Comparison of ENCODE assay signal across 8 mouse cellular contexts in genomic region chr2:18694611-18694950, GRCm38 (mm10). TPM values are rescaled to one million over a fixed set of nuclear protein-coding genes. Genes with fewer than 3 reads are reported as not detected.
DNase-seq lines count a peak whose midpoint lies in the region; ATAC-seq and TF ChIP-seq lines count a peak whose summit lies in the region.

No protein-coding gene starts in this region.

- intact Hi-C loops in left cerebral cortex, postnatal 14 days (cut with DNase I): loop anchor here (5.0 to 10.0 kb wide), 4 partner anchors 580 to 753 kb away; partner anchors contain the start of gene Ptf1a

- peak overlapping the region; percentile 84 for H3K9ac ChIP-seq in neural tube, embryonic 11.5 days (ENCODE audit: low read length)
- H3K9ac ChIP-seq in limb, embryonic 14.5 days (ENCODE audit: low read depth, low read length, severe bottlenecking): peak overlapping the region; percentile 88
- peak overlapping the region; percentile 60; the same call in 1 of the 2 replicates for H3K9ac ChIP-seq in stomach, embryonic 14.5 days (replicated peaks; ENCODE audit: low read depth, low read length)

- ATAC-seq in cerebellum, adult (ENCODE audit: insufficient number of reproducible peaks, low FRiP score, low TSS enrichment): no peak
- ATAC-seq in neural tube, embryonic 11.5 days (ENCODE audit: insufficient read depth, low FRiP score, low TSS enrichment): peak; percentile 23
- peak; percentile 16; the same call in 1 of the 2 replicates for ATAC-seq in limb, embryonic 14.5 days (ENCODE audit: low FRiP score, low read depth)
- ATAC-seq in stomach, embryonic 14.5 days (ENCODE audit: insufficient number of reproducible peaks, insufficient read depth, low FRiP score, low read depth): peak; percentile 24; the same call in 1 of the 2 replicates

- H3K4me2 ChIP-seq in neural tube, embryonic 11.5 days (ENCODE audit: low read depth): peak overlapping the region; percentile 89
- peak overlapping the region; percentile 92 for H3K4me2 ChIP-seq in limb, embryonic 14.5 days (replicated peaks; ENCODE audit: low read depth, low read length, severe bottlenecking)
- peak overlapping the region; percentile 88 for H3K4me2 ChIP-seq in stomach, embryonic 14.5 days (replicated peaks; ENCODE audit: low read depth, low read length)

- H3K27me3 ChIP-seq in cerebellum, adult 2 months (ENCODE audit: control insufficient read depth, insufficient read depth, low read length): peaks cover 8% of the 10 kb centered on the region; the same call in 1 of the 2 replicates
- H3K27me3 ChIP-seq in neural tube, embryonic 11.5 days (ENCODE audit: control insufficient read depth, insufficient read depth, low read length): peaks cover 71% of the 10 kb centered on the region
- H3K27me3 ChIP-seq in limb, embryonic 14.5 days (ENCODE audit: control insufficient read depth, insufficient read depth, low read length): peaks cover 83% of the 10 kb centered on the region
- H3K27me3 ChIP-seq in stomach, embryonic 14.5 days (ENCODE audit: control insufficient read depth, insufficient read depth, low read length): peaks cover 17% of the 10 kb centered on the region

- DNase-seq in cerebellum, adult 2 months: no peak
- DNase-seq in neural tube, embryonic 11.5 days (ENCODE audit: low spot score): no peak
- DNase-seq in neural tube, embryonic 10.5 days (ENCODE audit: extremely low spot score, low spot score): no peak
- DNase-seq in limb, embryonic 14.5 days (ENCODE audit: low spot score): no peak
- DNase-seq in adrenal gland, adult 2 months: no peak
- DNase-seq in left cerebral cortex, postnatal 14 days (ENCODE audit: low spot score in 2 of 2): no peak

- H3K4me1 ChIP-seq in cerebellum, adult 2 months (ENCODE audit: control insufficient read depth, insufficient read depth, low read length): no peaks in the 10 kb centered on the region; the same call in none of the 2 replicates
- H3K4me1 ChIP-seq in neural tube, embryonic 11.5 days (ENCODE audit: control insufficient read depth, insufficient read depth, low read length): peaks cover 2% of the 10 kb centered on the region; the same call in 1 of the 2 replicates
- peaks cover 12% of the 10 kb centered on the region for H3K4me1 ChIP-seq in limb, embryonic 14.5 days (ENCODE audit: control insufficient read depth, insufficient read depth, low read length)
- H3K4me1 ChIP-seq in stomach, embryonic 14.5 days (ENCODE audit: control insufficient read depth, insufficient read depth, low read length): peaks cover 10% of the 10 kb centered on the region; the same call in 1 of the 2 replicates

- H3K4me3 ChIP-seq in cerebellum, adult 2 months (replicated peaks; ENCODE audit: insufficient read depth, low read depth, low read length): peak overlapping the region; percentile 79
- peak overlapping the region; percentile 51 for H3K4me3 ChIP-seq in neural tube, embryonic 11.5 days (ENCODE audit: low read depth, low read length)
- peak overlapping the region; percentile 69 for H3K4me3 ChIP-seq in limb, embryonic 14.5 days (replicated peaks; ENCODE audit: low read length)
- H3K4me3 ChIP-seq in stomach, embryonic 14.5 days (ENCODE audit: low read depth, low read length): peak overlapping the region; percentile 55

- TF ChIP-seq POLR2A in cerebellum, adult 2 months (IDR thresholded peaks at IDR 0.05; ENCODE audit: borderline replicate concordance, insufficient read depth, low read length): no peak
- no peak for TF ChIP-seq POLR2A in limb, embryonic 14.5 days (IDR thresholded peaks at IDR 0.05; ENCODE audit: borderline replicate concordance, extremely low read depth, insufficient read depth, insufficient read length)

- H3K9me3 ChIP-seq in neural tube, embryonic 11.5 days (ENCODE audit: control insufficient read depth, low read length): no peaks in the 10 kb centered on the region
- no peaks in the 10 kb centered on the region for H3K9me3 ChIP-seq in limb, embryonic 14.5 days (ENCODE audit: control insufficient read depth, low read length)
- no peaks in the 10 kb centered on the region for H3K9me3 ChIP-seq in stomach, embryonic 14.5 days (ENCODE audit: control insufficient read depth, low read depth, low read length)

- H3K27ac ChIP-seq in cerebellum, adult 2 months (ENCODE audit: insufficient read depth, low read length): no peak overlapping the region
- H3K27ac ChIP-seq in neural tube, embryonic 11.5 days (ENCODE audit: low read depth, low read length): no peak overlapping the region
- no peak overlapping the region for H3K27ac ChIP-seq in limb, embryonic 14.5 days (replicated peaks; ENCODE audit: low read depth, low read length)
- H3K27ac ChIP-seq in stomach, embryonic 14.5 days (ENCODE audit: low read length): no peak overlapping the region

- no peak for TF ChIP-seq CTCF in cerebellum, adult 2 months (IDR thresholded peaks at IDR 0.05; ENCODE audit: borderline replicate concordance, insufficient read depth, low read depth, low read length)

- H3K36me3 ChIP-seq in neural tube, embryonic 11.5 days (ENCODE audit: control insufficient read depth, insufficient read depth, low read length): no peaks in the 10 kb centered on the region
- H3K36me3 ChIP-seq in limb, embryonic 14.5 days (ENCODE audit: control insufficient read depth, insufficient read depth, low read length): no peaks in the 10 kb centered on the region
- no peaks in the 10 kb centered on the region for H3K36me3 ChIP-seq in stomach, embryonic 14.5 days (ENCODE audit: control insufficient read depth, insufficient read depth, low read length)

- WGBS in cerebellum, adult 2 months: 2% methylated on average over 20 of the region's 20 CpGs
- under 1% methylated on average over 20 of the region's 20 CpGs for WGBS in neural tube, embryonic 11.5 days
- under 1% methylated on average over 19 of the region's 20 CpGs for WGBS in limb, embryonic 14.5 days
- WGBS in stomach, embryonic 14.5 days: under 1% methylated on average over 19 of the region's 20 CpGs

RNA-seq across cellular contexts. Expression of gene Spag6, which starts 0.7 kb away (rescaled TPM):
- 2.5 and 3.3 TPM in 2 replicates for polyA plus RNA-seq in cerebellum, adult 2 months (2012; rRNA removed)
- polyA plus RNA-seq in neural tube, embryonic 11.5 days (2014; fragmentation: Nextera tagmentation; extraction: Ambion mirVana): 0.21 and 0.37 TPM in 2 replicates
- 0.03 and 0.48 TPM in 2 replicates for polyA plus RNA-seq in limb, embryonic 14.5 days (2012; rRNA removed)
- polyA plus RNA-seq in limb, embryonic 14.5 days (2014; fragmentation: Nextera tagmentation; extraction: Ambion mirVana): 0.15 TPM in 1 of 2 replicates, not detected in the other
- polyA plus RNA-seq in stomach, embryonic 14.5 days (2014; fragmentation: Nextera tagmentation; extraction: Ambion mirVana): 0.29 and 0.53 TPM in 2 replicates
- total RNA-seq in adrenal gland, adult 2 months (2021): under 1 TPM; 0.10 to 0.29 TPM
- polyA plus RNA-seq in adrenal gland, adult 2 months (2012; rRNA removed): 1.9 TPM in 1 of 2 replicates, not detected in the other
- 1 to 10 TPM; 2.9 to 3.3 TPM for total RNA-seq in left cerebral cortex, postnatal 14 days (2021)

RNA-seq across cellular contexts. Expression of gene Bmi1, which starts 17.8 kb away (rescaled TPM):
- 36.2 and 46.9 TPM in 2 replicates for polyA plus RNA-seq in cerebellum, adult 2 months (2012; rRNA removed)
- 37.5 and 43.8 TPM in 2 replicates for polyA plus RNA-seq in neural tube, embryonic 11.5 days (2014; fragmentation: Nextera tagmentation; extraction: Ambion mirVana)
- 39.6 and 43.7 TPM in 2 replicates for polyA plus RNA-seq in limb, embryonic 14.5 days (2012; rRNA removed)
- 28.5 and 34.0 TPM in 2 replicates for polyA plus RNA-seq in limb, embryonic 14.5 days (2014; fragmentation: Nextera tagmentation; extraction: Ambion mirVana)
- 32.4 and 34.0 TPM in 2 replicates for polyA plus RNA-seq in stomach, embryonic 14.5 days (2014; fragmentation: Nextera tagmentation; extraction: Ambion mirVana)
- total RNA-seq in adrenal gland, adult 2 months (2021): 10 to 100 TPM; 63.2 to 86.4 TPM
- 7.8 and 11.8 TPM in 2 replicates for polyA plus RNA-seq in adrenal gland, adult 2 months (2012; rRNA removed)
- 10 to 100 TPM; 32.0 to 40.1 TPM for total RNA-seq in left cerebral cortex, postnatal 14 days (2021)

RNA-seq across cellular contexts. Expression of gene Commd3, which starts 22.4 kb away (rescaled TPM):
- 124 and 126 TPM in 2 replicates for polyA plus RNA-seq in cerebellum, adult 2 months (2012; rRNA removed)
- 145 and 171 TPM in 2 replicates for polyA plus RNA-seq in neural tube, embryonic 11.5 days (2014; fragmentation: Nextera tagmentation; extraction: Ambion mirVana)
- 116 and 146 TPM in 2 replicates for polyA plus RNA-seq in limb, embryonic 14.5 days (2012; rRNA removed)
- polyA plus RNA-seq in limb, embryonic 14.5 days (2014; fragmentation: Nextera tagmentation; extraction: Ambion mirVana): 233 and 244 TPM in 2 replicates
- 215 and 223 TPM in 2 replicates for polyA plus RNA-seq in stomach, embryonic 14.5 days (2014; fragmentation: Nextera tagmentation; extraction: Ambion mirVana)
- 100 to 1,000 TPM; 111 to 133 TPM for total RNA-seq in adrenal gland, adult 2 months (2021)
- polyA plus RNA-seq in adrenal gland, adult 2 months (2012; rRNA removed): 123 and 169 TPM in 2 replicates
- 100 to 1,000 TPM in 1 of 2 experiments, 10 to 100 TPM in 1; 98.3 to 113 TPM for total RNA-seq in left cerebral cortex, postnatal 14 days (2021)
